Mouse (Mus musculus): ENCODE measurements at regions not wholly inside any gene's neighbourhood (a gene's known extent, or its start where the extent isn't known, plus 50 kb on each side); places are given as distances from the start of the nearest gene placed in this dataset.

DNA sequence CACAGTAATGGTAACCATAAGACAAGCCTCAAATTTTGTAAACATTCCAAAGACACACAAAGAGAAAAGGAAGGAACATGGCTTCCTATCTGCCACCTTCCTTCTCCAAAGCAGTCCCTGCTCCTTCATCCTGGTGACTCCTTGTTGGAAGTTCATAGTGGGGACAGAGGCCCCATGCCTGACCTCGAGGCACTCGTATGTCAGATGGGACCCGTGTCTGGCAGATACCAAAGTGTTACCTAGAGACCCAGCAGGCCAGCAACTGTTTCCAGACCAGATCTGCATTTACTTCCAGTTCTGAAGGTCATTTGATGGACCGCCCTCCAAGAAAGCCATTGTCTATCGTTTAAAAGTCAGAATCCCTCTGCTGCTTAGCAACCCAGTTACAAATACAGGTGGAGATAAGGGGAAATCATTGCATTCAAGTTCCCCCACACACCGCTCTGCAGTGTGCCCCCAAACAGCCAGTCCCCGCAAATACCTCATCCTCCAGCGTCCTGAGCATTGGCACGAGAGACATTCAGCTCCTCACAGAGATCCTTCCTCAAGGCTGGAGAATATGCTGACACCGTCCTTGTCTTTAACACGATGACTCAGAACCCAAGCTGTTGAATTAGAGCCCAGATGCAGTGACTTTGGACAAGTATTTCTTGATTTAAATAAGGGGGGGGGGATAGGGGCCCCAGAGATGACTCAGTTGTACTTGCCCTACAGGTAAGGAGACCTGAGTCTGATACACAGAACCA is 283.2 kb upstream of the Jmjd1c start:
- Histone ChIP-seq H3K9ac (replicated peaks) (no peak overlapping the region), H3K27ac (no peak overlapping the region), H3K27me3 (0 out of 2 replicates have a peak, but pooled peaks cover 3% of the 10 kb centered on the region), H3K4me3 (replicated peaks) (no peak overlapping the region), H3K4me1 (replicated peaks) (peaks cover 8% of the 10 kb centered on the region), H3K36me3 (no peaks in the 10 kb centered on the region), H3K4me2 (replicated peaks) (no peak overlapping the region), H3K9me3 (no peaks in the 10 kb centered on the region)
- no peak for ATAC-seq
- 88% methylated on average over 11 of the region's 11 CpGs for WGBS

DNA sequence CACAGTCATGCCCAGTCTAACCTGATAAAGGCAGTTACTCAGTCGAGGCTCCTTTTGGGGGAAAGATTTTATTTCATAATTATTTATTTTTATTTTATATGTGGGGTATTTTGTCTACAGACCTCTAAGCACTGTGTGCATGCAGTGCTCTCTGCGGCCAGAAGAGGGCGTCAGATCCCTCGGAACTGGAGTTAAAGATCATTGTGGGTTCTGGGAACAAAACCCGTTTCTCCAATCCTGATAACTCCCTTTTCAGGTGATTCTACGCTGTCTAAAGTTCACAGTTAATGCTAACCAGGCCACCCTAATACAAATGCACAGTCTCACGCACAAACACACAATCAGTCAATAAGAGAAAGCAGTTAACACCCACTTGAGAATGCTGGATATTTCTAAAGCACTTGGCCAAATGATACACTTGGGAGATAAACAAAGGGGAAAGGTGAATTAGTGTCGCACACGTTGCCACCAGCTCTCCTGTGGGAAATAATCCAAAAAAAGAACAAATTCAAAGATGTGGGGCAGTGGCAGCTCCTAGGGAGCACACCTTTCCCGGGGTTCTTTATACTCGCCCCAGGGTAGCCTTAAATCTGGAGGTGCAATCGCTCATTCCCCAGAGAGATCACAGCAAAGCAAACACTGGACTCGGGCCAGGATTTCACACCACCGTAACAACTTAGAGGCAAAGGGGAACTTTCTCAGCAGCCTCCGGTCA is 281.9 kb upstream of the Jmjd1c start:
- 18% methylated on average over 15 of the region's 15 CpGs for WGBS
- Histone ChIP-seq H3K4me2 (replicated peaks) (peak overlapping the region; percentile 25; the same call in 1 of the 2 replicates), H3K4me1 (replicated peaks) (peaks cover 8% of the 10 kb centered on the region), H3K9ac (replicated peaks) (no peak overlapping the region), H3K27ac (no peak overlapping the region), H3K4me3 (replicated peaks) (no peak overlapping the region), H3K9me3 (no peaks in the 10 kb centered on the region), H3K36me3 (no peaks in the 10 kb centered on the region), H3K27me3 (0 out of 2 replicates have a peak, but pooled peaks cover 3% of the 10 kb centered on the region)
- ATAC-seq: no peak; the same call in none of the 2 replicates

DNA sequence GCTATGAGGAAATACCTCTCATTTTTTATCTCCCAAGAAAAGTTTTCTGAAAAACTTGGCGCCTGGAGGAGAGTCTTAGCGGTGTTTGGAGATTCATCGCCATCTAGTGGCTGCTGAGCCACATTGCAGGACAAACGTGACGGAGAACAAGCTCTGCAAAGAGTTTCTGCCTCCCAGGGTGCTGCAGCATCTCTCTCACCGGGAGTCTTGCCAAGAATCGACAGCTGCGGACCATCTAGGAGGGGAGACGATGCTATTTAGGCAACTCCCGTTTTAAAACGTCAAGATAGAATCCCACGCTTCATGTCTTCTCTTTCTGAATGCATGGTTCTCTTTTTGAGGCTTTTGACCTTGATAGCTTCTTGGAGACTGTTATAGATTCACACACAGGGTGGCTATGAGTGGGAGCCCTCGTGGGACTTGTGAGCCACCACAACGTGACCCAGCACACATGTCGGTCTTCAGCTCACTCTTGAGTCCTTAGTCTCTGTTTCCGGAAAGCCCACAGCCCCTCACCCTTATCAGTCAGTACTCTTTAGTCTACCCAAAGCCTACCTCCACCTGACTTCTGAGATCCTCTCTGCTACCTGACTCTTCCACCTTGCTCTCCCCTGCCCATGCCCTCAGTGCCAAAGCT is 281.2 kb upstream of the Jmjd1c start:
- ATAC-seq: peak; percentile 85
- WGBS: 13% methylated on average over 16 of the region's 16 CpGs
- Histone ChIP-seq H3K4me3 (replicated peaks) (no peak overlapping the region), H3K4me1 (replicated peaks) (peaks cover 8% of the 10 kb centered on the region), H3K4me2 (replicated peaks) (peak overlapping the region; percentile 25), H3K9me3 (no peaks in the 10 kb centered on the region), H3K27ac (no peak overlapping the region), H3K36me3 (no peaks in the 10 kb centered on the region), H3K9ac (replicated peaks) (no peak overlapping the region), H3K27me3 (0 out of 2 replicates have a peak, but pooled peaks cover 3% of the 10 kb centered on the region)

DNA sequence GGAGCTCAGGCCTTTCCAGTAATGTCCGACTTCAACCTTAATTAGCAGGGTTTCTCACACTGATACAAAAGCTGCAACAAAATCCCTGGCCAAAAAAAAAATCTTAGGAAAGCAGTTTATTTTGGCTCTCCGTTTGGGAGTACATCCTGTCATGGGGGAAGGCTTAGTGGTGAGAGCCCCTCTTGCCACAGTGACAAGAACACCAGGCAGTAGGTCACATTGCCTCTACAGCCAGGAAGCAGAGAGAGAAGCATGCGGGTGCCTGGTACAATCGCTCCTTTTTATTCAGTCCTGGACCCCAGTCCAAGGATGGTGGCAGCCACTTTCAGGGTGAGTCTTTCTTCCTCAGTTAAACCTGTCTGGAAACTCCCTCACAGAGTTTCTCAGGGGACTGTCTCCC is 280.0 kb upstream of the Jmjd1c start:
- H3K4me2 ChIP-seq (replicated peaks): no peak overlapping the region
- no peak overlapping the region for H3K27ac ChIP-seq
- WGBS: 85% methylated on average over 4 of the region's 4 CpGs
- no peak for ATAC-seq
- H3K36me3 ChIP-seq: no peaks in the 10 kb centered on the region
- H3K9me3 ChIP-seq: no peaks in the 10 kb centered on the region
- no peak overlapping the region for H3K4me3 ChIP-seq (replicated peaks)
- peaks cover 8% of the 10 kb centered on the region for H3K4me1 ChIP-seq (replicated peaks)
- no peak overlapping the region for H3K9ac ChIP-seq (replicated peaks)
- 0 out of 2 replicates have a peak, but pooled peaks cover 3% of the 10 kb centered on the region for H3K27me3 ChIP-seq

DNA sequence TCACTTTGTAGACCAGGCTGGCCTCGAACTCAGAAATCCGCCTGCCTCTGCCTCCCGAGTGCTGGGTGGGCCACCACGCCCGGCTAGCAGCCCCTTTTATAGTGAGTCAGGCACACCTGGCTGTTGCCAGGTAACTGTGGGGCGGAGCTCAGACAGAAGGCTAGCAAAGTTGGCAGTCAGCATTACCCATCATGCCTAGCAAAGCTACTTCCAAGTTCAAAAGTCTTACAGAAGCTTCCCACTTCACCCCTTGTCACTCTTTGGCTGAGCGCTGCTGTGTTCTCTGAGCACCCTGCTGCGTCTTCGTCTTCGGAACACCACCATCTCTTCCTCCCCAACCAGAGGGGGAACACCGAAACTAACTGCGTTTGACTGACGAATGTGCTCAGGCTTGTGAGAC is 279.1 kb upstream of the Jmjd1c start:
- H3K27ac ChIP-seq: no peak overlapping the region
- H3K36me3 ChIP-seq: no peaks in the 10 kb centered on the region
- no peak for ATAC-seq
- WGBS: 87% methylated on average over 13 of the region's 13 CpGs
- no peaks in the 10 kb centered on the region for H3K9me3 ChIP-seq
- no peak overlapping the region for H3K9ac ChIP-seq (replicated peaks)
- H3K4me3 ChIP-seq (replicated peaks): no peak overlapping the region
- peaks cover 8% of the 10 kb centered on the region for H3K4me1 ChIP-seq (replicated peaks)
- 0 out of 2 replicates have a peak, but pooled peaks cover 3% of the 10 kb centered on the region for H3K27me3 ChIP-seq
- no peak overlapping the region for H3K4me2 ChIP-seq (replicated peaks)

DNA sequence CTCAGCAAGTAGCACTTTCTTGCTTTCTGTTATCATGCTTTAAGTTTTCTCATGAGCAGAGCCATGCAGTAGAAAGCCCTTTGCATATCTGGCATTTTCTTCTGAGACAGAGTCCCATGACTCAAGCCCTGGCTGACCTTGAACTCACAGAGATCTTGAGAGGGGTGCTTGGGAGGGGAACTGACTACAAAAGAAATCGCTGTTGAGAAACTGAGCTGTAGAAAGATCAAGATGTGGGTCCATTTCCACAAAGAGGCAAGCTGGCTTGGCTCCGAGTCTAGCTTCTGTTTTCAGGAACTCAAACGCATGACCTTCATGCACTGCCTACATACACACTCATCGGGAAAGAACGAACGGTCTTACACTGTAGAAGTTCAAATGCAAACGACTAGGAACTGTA is 278.0 kb upstream of the Jmjd1c start:
- WGBS: 90% methylated on average over 7 of the region's 7 CpGs
- H3K4me3 ChIP-seq (replicated peaks): no peak overlapping the region
- 0 out of 2 replicates have a peak, but pooled peaks cover 3% of the 10 kb centered on the region for H3K27me3 ChIP-seq
- peaks cover 8% of the 10 kb centered on the region for H3K4me1 ChIP-seq (replicated peaks)
- no peak overlapping the region for H3K27ac ChIP-seq
- no peaks in the 10 kb centered on the region for H3K9me3 ChIP-seq
- no peak for ATAC-seq
- no peak overlapping the region for H3K4me2 ChIP-seq (replicated peaks)
- H3K36me3 ChIP-seq: no peaks in the 10 kb centered on the region
- no peak overlapping the region for H3K9ac ChIP-seq (replicated peaks)

DNA sequence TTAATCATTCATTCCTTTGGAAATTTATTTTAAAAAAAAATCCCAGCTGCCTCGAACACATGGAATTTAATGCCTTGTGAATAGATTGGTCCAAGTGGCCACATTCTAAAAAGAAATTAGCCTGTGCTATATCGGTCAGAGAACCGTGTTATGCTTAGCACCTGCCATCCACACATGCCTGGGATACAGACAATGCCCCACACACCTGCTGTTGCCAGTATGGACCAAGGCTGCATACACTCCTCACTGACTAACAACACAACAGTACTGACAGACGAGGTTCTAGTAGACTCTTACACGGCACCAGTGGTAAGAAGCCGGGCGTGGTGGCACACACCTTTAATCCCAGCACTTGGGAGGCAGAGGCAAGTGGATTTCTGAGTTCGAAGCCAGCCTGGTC is 276.4 kb upstream of the Jmjd1c start:
- Histone ChIP-seq H3K27ac (no peak overlapping the region), H3K27me3 (0 out of 2 replicates have a peak, but pooled peaks cover 3% of the 10 kb centered on the region), H3K4me1 (replicated peaks) (0 out of 2 replicates have a peak, but pooled peaks cover 5% of the 10 kb centered on the region), H3K9me3 (no peaks in the 10 kb centered on the region), H3K9ac (replicated peaks) (no peak overlapping the region), H3K4me2 (replicated peaks) (no peak overlapping the region), H3K4me3 (replicated peaks) (no peak overlapping the region), H3K36me3 (no peaks in the 10 kb centered on the region)
- ATAC-seq: no peak
- 91% methylated on average over 8 of the region's 8 CpGs for WGBS

DNA sequence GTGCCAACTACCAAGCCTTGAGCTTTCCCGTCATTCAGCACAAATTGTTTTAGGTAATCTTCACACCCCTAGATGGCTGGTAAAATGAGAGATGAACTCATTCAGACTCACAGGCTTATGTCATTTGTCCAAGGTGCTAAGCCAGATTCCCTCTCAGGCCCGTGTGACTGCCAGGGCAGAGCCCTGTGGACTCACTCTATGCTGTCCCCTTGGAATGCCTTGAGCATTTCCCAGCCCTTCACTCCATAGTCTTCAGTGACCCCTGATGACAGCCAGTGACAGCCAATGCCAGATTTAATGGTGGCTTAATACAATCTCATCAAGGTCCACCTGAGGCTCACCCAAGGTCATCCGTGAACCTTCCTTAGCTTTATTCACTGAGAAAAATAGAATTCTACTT is 270.2 kb upstream of the Jmjd1c start:
- ATAC-seq: no peak
- Histone ChIP-seq H3K9me3 (no peaks in the 10 kb centered on the region), H3K36me3 (no peaks in the 10 kb centered on the region), H3K4me2 (replicated peaks) (no peak overlapping the region), H3K9ac (replicated peaks) (no peak overlapping the region), H3K4me1 (replicated peaks) (no peaks in the 10 kb centered on the region), H3K27me3 (no peaks in the 10 kb centered on the region), H3K4me3 (replicated peaks) (no peak overlapping the region), H3K27ac (no peak overlapping the region)
- 84% methylated on average over 3 of the region's 3 CpGs for WGBS

DNA sequence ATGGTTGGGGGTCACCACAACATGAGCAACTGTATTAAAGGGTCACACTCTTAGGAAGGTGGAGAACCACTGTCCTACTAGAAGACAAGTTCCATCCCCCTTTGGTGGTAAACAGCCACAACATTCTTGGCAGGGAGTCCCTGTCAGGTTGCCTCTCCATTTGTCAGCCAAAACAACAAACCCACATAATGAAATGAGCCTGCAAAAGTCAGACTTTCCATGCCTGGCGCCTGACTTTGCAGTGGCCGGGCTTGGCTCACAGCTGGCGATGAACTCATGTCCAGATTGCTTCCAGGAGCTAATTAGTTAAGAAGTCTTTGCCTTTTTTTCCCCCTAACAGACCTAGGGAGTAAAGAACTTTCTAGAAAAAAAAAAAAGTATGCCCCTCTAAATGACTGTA is 269.6 kb upstream of the Jmjd1c start:
- Histone ChIP-seq H3K27ac (no peak overlapping the region), H3K9ac (replicated peaks) (no peak overlapping the region), H3K4me2 (replicated peaks) (no peak overlapping the region), H3K4me1 (replicated peaks) (no peaks in the 10 kb centered on the region), H3K27me3 (no peaks in the 10 kb centered on the region), H3K4me3 (replicated peaks) (no peak overlapping the region), H3K9me3 (no peaks in the 10 kb centered on the region), H3K36me3 (no peaks in the 10 kb centered on the region)
- WGBS: 83% methylated on average over 3 of the region's 3 CpGs
- no peak for ATAC-seq

DNA sequence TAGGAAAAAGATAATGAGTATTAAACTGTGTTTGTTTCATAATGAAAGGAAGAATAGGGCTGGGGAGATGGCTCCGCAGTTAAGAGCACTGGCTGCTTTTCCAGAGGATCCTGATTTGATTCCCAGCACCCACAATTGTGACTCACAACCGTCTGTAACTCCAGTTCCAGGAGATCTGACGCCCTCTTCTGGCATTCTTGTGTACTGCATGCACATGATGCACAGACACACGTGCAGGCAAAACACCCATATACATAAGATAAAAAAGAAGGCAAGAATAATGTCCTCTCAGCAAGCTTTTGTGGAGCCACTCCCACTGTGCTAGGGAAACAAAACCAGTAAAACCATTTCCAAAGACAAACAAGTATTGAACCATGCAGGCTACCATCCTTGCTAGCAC is 261.0 kb upstream of the Jmjd1c start:
- WGBS: 72% methylated on average over 4 of the region's 4 CpGs
- no peaks in the 10 kb centered on the region for H3K4me1 ChIP-seq (replicated peaks)

DNA sequence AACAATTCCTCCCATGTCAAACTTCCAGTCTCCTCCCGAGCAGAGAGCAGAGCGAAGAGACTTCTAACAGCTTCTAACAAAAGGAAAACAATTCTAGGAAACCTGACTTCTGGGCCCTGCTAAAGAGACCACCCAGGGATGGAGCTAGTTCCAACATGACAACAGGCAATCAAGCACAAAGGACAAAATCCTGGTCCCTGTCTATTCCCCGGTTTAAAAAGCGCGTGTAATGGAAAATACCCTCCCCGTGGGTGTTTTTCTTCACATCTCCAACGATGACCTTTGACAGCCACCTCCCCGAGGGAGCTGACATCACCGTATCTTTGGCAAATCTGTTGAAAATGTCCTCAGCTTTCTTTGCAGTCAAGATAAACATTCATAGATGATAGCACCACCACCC is 256.9 kb upstream of the Jmjd1c start:
- Histone ChIP-seq H3K9ac (replicated peaks) (no peak overlapping the region), H3K9me3 (no peaks in the 10 kb centered on the region), H3K4me2 (replicated peaks) (no peak overlapping the region), H3K36me3 (no peaks in the 10 kb centered on the region), H3K27me3 (no peaks in the 10 kb centered on the region), H3K27ac (no peak overlapping the region), H3K4me1 (replicated peaks) (no peaks in the 10 kb centered on the region), H3K4me3 (replicated peaks) (no peak overlapping the region)
- ATAC-seq: no peak
- 52% methylated on average over 9 of the region's 9 CpGs for WGBS

More for the DNA sequence above, 261.0 kb upstream of the Jmjd1c start:
- H3K27ac ChIP-seq: no peak overlapping the region
- H3K9ac ChIP-seq (replicated peaks): no peak overlapping the region
- H3K9me3 ChIP-seq: no peaks in the 10 kb centered on the region
- H3K4me2 ChIP-seq (replicated peaks): no peak overlapping the region
- H3K27me3 ChIP-seq: no peaks in the 10 kb centered on the region
- no peak overlapping the region for H3K4me3 ChIP-seq (replicated peaks)
- no peaks in the 10 kb centered on the region for H3K36me3 ChIP-seq
- no peak for ATAC-seq

DNA sequence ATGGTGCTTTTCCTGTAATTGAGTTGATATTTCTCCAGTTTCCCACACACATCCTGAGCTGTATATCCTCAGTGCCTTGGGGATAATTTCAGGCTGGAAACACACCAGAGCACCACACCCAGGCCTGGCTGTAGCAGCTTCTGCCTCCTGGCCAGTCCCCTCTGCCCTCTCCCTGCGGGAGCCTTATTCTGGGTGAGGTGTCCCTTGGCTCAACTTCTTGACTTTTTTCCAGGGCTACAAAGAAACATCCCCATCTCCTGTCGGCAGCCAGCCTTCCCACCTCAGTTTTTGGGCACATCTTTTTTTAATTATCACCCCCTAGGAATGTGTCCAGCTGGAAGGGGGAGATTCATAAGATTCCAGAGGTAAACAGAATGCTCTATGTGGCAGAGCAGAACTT is 252.7 kb upstream of the Jmjd1c start:
- WGBS: 92% methylated on average over 2 of the region's 2 CpGs
- H3K9ac ChIP-seq (replicated peaks): no peak overlapping the region
- no peak for ATAC-seq

More for the DNA sequence above, 252.7 kb upstream of the Jmjd1c start:
- Histone ChIP-seq H3K27me3 (no peaks in the 10 kb centered on the region), H3K36me3 (no peaks in the 10 kb centered on the region), H3K4me2 (replicated peaks) (no peak overlapping the region), H3K4me3 (replicated peaks) (no peak overlapping the region), H3K27ac (no peak overlapping the region), H3K9me3 (no peaks in the 10 kb centered on the region), H3K4me1 (replicated peaks) (no peaks in the 10 kb centered on the region)

Data from midbrain, embryonic 13.5 days (tissue).